Mouse (Mus musculus): ENCODE measurements at regions not wholly inside any gene's neighbourhood (a gene's known extent, or its start where the extent isn't known, plus 50 kb on each side); places are given as distances from the start of the nearest gene placed in this dataset.
"Not testable (repeated sequence)": the region's sequence is repeated elsewhere in the genome, so short reads cannot be mapped to it uniquely, and the experiment has no call there.

DNA sequence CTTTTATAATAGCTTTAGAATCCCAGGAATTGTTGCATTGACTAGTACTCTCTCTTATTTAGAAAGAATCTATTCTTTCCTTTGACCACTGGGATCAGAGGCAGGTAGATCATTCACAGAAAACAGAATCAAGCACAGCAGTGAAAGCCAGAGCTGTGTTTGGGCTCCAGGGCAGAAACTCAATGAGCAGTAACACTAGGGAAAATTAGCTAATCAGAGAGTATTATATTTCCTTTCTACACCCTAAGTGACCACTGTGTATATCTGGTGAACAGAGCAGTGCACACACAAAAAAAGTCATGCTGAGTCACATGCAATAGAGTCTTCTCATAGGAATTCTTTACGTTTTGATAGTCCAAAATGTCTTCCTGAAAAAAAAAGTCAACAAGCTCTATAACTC is 542.5 kb upstream of the Klhl29 start:
- Histone ChIP-seq H3K36me3 (ENCODE audit: control insufficient read depth, insufficient read depth, low read length) (no peaks in the 10 kb centered on the region), H3K27ac (ENCODE audit: low read length) (no peak overlapping the region), H3K4me1 (ENCODE audit: control insufficient read depth, insufficient read depth, low read length) (no peaks in the 10 kb centered on the region), H3K4me3 (ENCODE audit: low read depth, low read length) (no peak overlapping the region), H3K4me2 (ENCODE audit: low read length) (no peak overlapping the region), H3K27me3 (ENCODE audit: control insufficient read depth, insufficient read depth, low read depth, low read length) (no peaks in the 10 kb centered on the region), H3K9ac (ENCODE audit: low read depth, low read length) (no peak overlapping the region), H3K9me3 (replicated peaks; ENCODE audit: control insufficient read depth, low read length, poor library complexity, severe bottlenecking) (no peaks in the 10 kb centered on the region)
- no peak for ATAC-seq
- 69% methylated on average over 1 of the region's 1 CpGs for WGBS

DNA sequence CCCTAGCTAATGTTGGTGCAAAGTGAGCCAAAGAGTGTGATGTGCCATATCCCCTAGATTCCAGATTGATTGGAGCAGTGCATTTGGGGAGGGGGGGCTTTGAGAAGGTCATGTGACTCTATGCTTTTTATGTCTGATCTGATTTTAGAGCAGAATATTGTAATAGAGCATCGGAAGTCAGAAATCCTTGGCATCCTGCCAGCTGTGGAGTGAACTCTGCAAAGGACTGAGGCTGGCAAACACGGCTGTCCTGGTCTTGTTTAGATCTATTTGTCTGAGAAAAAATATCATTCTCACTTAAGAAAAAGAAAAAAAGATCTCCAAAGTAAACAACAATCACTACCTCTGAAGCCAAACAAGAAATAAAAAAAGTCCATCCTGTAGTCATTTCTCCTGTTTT is 530.8 kb upstream of the Klhl29 start:
- no peak for ATAC-seq
- Histone ChIP-seq H3K27me3 (ENCODE audit: control insufficient read depth, insufficient read depth, low read depth, low read length) (no peaks in the 10 kb centered on the region), H3K4me1 (ENCODE audit: control insufficient read depth, insufficient read depth, low read length) (no peaks in the 10 kb centered on the region), H3K36me3 (ENCODE audit: control insufficient read depth, insufficient read depth, low read length) (no peaks in the 10 kb centered on the region), H3K4me3 (ENCODE audit: low read depth, low read length) (no peak overlapping the region), H3K4me2 (ENCODE audit: low read length) (no peak overlapping the region), H3K9ac (ENCODE audit: low read depth, low read length) (no peak overlapping the region), H3K9me3 (replicated peaks; ENCODE audit: control insufficient read depth, low read length, poor library complexity, severe bottlenecking) (no peaks in the 10 kb centered on the region), H3K27ac (ENCODE audit: low read length) (no peak overlapping the region)
- WGBS, result 47% methylated on average over 2 of the region's 2 CpGs

DNA sequence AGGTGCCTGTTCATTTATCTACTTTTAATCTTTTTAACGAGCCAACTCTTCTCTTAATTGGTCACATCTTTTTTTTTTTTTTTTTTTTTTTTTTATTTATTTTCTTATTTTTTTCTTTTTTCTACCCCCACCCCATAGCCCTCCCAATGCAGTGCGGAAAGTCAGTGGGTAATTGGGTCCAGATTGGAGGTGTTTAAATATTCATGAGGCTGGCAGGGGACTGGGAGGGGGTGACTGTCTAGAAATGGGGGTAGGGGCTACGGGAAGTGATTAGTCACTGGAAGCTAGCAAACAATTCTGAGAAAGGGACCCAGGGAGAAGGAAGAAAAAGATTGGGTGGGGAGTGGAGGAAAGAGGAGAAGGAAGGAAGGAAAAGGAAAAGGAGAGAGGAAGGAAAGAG is 516.3 kb upstream of the Klhl29 start:
- not testable (repeated sequence) for H3K36me3 ChIP-seq (ENCODE audit: control insufficient read depth, insufficient read depth, low read length); H3K4me1 ChIP-seq (ENCODE audit: control insufficient read depth, insufficient read depth, low read length); H3K9ac ChIP-seq (ENCODE audit: low read depth, low read length); H3K9me3 ChIP-seq (replicated peaks; ENCODE audit: control insufficient read depth, low read length, poor library complexity, severe bottlenecking); H3K4me2 ChIP-seq (ENCODE audit: low read length); ATAC-seq; H3K4me3 ChIP-seq (ENCODE audit: low read depth, low read length); H3K27ac ChIP-seq (ENCODE audit: low read length); H3K27me3 ChIP-seq (ENCODE audit: control insufficient read depth, insufficient read depth, low read depth, low read length)
- 85% methylated on average over 1 of the region's 3 CpGs for WGBS

DNA sequence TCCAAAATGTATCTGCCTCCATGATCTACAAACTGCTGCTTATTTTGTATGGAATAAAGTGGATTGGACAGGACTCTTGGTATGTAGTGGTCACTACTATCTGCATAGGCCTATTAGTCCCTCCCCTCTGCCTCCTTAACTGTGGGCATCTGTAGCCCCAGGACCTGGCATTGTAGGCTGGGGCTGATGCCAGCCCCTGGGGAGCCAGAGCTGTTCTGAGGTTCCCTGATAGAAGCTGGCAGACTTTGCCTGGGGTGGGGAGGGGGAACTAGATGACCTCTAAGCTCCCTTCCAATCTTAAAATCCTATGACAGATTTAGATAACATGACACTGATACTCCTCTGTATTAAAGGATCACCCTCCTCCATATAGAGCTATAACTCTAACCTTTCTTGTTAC is 491.2 kb upstream of the Klhl29 start:
- no peak for ATAC-seq
- Histone ChIP-seq H3K27me3 (ENCODE audit: control insufficient read depth, insufficient read depth, low read depth, low read length) (no peaks in the 10 kb centered on the region), H3K9me3 (replicated peaks; ENCODE audit: control insufficient read depth, low read length, poor library complexity, severe bottlenecking) (no peaks in the 10 kb centered on the region), H3K27ac (ENCODE audit: low read length) (no peak overlapping the region), H3K9ac (ENCODE audit: low read depth, low read length) (no peak overlapping the region), H3K36me3 (ENCODE audit: control insufficient read depth, insufficient read depth, low read length) (no peaks in the 10 kb centered on the region), H3K4me2 (ENCODE audit: low read length) (no peak overlapping the region), H3K4me1 (ENCODE audit: control insufficient read depth, insufficient read depth, low read length) (no peaks in the 10 kb centered on the region), H3K4me3 (ENCODE audit: low read depth, low read length) (no peak overlapping the region)

DNA sequence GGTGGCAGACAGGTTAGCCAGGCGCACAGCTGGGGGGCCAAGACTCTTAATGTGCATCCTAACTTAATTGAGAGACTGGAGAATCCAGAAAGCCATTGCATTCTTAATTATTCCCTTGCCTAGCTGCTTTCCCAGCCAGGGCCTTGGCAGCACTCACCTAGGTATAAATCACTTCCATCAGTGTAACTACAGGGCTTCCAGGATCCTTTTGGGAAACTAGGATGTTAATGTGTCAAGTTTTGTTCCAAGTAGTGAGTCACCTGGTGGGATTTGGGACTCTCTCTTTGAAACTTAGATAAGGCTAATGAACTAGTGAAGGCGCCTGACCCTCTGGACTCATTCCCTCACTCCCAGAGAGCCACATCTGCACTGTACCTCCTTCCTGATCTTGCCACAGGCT is 484.3 kb upstream of the Klhl29 start:
- H3K4me1 ChIP-seq (ENCODE audit: control insufficient read depth, insufficient read depth, low read length), result no peaks in the 10 kb centered on the region; the same call in 1 of the 2 replicates
- H3K27ac ChIP-seq (ENCODE audit: low read length), result no peak overlapping the region
- no peak for ATAC-seq
- 85% methylated on average over 2 of the region's 2 CpGs for WGBS
- no peaks in the 10 kb centered on the region for H3K9me3 ChIP-seq (replicated peaks; ENCODE audit: control insufficient read depth, low read length, poor library complexity, severe bottlenecking)
- H3K4me3 ChIP-seq (ENCODE audit: low read depth, low read length), result no peak overlapping the region
- H3K27me3 ChIP-seq (ENCODE audit: control insufficient read depth, insufficient read depth, low read depth, low read length), result no peaks in the 10 kb centered on the region
- H3K36me3 ChIP-seq (ENCODE audit: control insufficient read depth, insufficient read depth, low read length), result no peaks in the 10 kb centered on the region
- no peak overlapping the region for H3K9ac ChIP-seq (ENCODE audit: low read depth, low read length)
- no peak overlapping the region for H3K4me2 ChIP-seq (ENCODE audit: low read length)

DNA sequence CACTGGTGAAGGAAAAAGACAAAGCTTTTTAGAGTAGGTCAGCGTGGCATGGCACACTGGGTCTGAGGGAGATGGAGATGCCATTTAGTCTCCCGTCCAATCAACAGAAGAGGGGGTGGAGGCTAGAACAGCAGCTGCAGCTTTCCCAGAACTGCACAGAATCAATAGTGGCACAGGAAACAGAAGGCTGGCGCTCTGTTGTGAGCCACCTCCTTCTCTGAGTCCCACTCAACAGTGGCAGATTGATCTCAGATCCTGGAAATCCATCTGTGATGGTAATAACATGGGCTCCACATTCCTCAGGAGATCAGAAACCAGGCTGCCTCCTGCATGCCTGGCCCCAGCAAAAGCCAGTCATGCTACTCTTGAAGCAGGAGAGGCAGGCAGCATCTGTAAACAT is 480.9 kb upstream of the Klhl29 start:
- 48% methylated on average over 3 of the region's 3 CpGs for whole genome bisulfite sequencing
- H3K27me3 ChIP-seq (ENCODE audit: control insufficient read depth, insufficient read depth, low read depth, low read length), result no peaks in the 10 kb centered on the region
- no peak overlapping the region for H3K27ac ChIP-seq (ENCODE audit: low read length)
- no peaks in the 10 kb centered on the region; the same call in 1 of the 2 replicates for H3K4me1 ChIP-seq (ENCODE audit: control insufficient read depth, insufficient read depth, low read length)
- no peak for ATAC-seq
- H3K4me3 ChIP-seq (ENCODE audit: low read depth, low read length), result no peak overlapping the region
- H3K9me3 ChIP-seq (replicated peaks; ENCODE audit: control insufficient read depth, low read length, poor library complexity, severe bottlenecking), result no peaks in the 10 kb centered on the region
- H3K4me2 ChIP-seq (ENCODE audit: low read length), result no peak overlapping the region
- H3K9ac ChIP-seq (ENCODE audit: low read depth, low read length), result no peak overlapping the region
- H3K36me3 ChIP-seq (ENCODE audit: control insufficient read depth, insufficient read depth, low read length), result no peaks in the 10 kb centered on the region

DNA sequence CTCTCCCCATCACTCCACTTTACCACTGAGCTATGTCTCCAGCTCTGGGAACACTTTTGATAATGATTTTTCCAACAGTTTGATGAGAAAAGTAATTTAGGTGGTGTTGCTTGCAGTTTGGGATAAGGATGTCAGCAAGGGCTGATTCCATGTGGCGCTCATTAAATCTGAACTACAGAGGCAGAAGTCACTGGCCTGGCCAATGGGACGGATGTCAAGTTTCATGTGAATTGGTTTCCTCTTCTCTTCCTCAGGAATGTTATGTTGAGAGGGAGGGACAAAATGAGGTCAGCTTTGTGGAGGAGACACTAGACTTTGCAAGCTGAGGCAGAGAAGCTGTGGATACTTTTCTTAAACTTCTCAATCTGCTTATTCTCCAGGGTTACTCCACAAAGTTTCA is 434.9 kb upstream of the Klhl29 start:
- 91% methylated on average over 2 of the region's 2 CpGs for WGBS
- H3K27me3 ChIP-seq (ENCODE audit: control insufficient read depth, insufficient read depth, low read depth, low read length), result no peaks in the 10 kb centered on the region
- ATAC-seq, result no peak

DNA sequence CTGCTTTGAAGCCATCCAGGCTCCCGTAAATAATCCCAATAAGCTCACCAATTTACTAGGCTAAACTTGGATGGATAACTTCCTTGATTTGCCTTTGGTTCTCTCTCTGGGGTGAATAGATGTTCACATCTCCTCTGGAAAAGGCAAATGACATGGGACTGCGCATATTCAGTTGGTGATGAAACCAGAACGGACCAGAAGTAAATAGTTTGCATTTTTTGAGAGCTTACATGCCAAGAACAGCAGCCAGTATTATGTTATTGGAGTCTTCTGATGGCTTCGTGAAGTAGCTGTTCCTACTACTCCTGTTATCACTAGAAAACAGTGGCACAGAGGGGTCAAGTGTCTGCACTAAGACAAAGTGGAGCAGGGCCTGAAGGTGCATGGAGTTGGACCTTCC is 434.5 kb upstream of the Klhl29 start:
- WGBS, result 72% methylated on average over 4 of the region's 4 CpGs
- H3K36me3 ChIP-seq (ENCODE audit: control insufficient read depth, insufficient read depth, low read length), result no peaks in the 10 kb centered on the region
- no peak overlapping the region for H3K4me3 ChIP-seq (ENCODE audit: low read depth, low read length)
- H3K27me3 ChIP-seq (ENCODE audit: control insufficient read depth, insufficient read depth, low read depth, low read length), result no peaks in the 10 kb centered on the region
- ATAC-seq, result no peak
- H3K9me3 ChIP-seq (replicated peaks; ENCODE audit: control insufficient read depth, low read length, poor library complexity, severe bottlenecking), result no peaks in the 10 kb centered on the region
- no peak overlapping the region for H3K4me2 ChIP-seq (ENCODE audit: low read length)
- no peak overlapping the region for H3K9ac ChIP-seq (ENCODE audit: low read depth, low read length)
- peaks cover 7% of the 10 kb centered on the region for H3K4me1 ChIP-seq (ENCODE audit: control insufficient read depth, insufficient read depth, low read length)
- H3K27ac ChIP-seq (ENCODE audit: low read length), result no peak overlapping the region

More for the DNA sequence above, 434.9 kb upstream of the Klhl29 start:
- no peak overlapping the region for H3K4me3 ChIP-seq (ENCODE audit: low read depth, low read length)
- no peak overlapping the region for H3K9ac ChIP-seq (ENCODE audit: low read depth, low read length)
- no peak overlapping the region for H3K4me2 ChIP-seq (ENCODE audit: low read length)
- no peaks in the 10 kb centered on the region for H3K36me3 ChIP-seq (ENCODE audit: control insufficient read depth, insufficient read depth, low read length)
- H3K4me1 ChIP-seq (ENCODE audit: control insufficient read depth, insufficient read depth, low read length), result peaks cover 7% of the 10 kb centered on the region
- no peak overlapping the region for H3K27ac ChIP-seq (ENCODE audit: low read length)
- H3K9me3 ChIP-seq (replicated peaks; ENCODE audit: control insufficient read depth, low read length, poor library complexity, severe bottlenecking), result no peaks in the 10 kb centered on the region

DNA sequence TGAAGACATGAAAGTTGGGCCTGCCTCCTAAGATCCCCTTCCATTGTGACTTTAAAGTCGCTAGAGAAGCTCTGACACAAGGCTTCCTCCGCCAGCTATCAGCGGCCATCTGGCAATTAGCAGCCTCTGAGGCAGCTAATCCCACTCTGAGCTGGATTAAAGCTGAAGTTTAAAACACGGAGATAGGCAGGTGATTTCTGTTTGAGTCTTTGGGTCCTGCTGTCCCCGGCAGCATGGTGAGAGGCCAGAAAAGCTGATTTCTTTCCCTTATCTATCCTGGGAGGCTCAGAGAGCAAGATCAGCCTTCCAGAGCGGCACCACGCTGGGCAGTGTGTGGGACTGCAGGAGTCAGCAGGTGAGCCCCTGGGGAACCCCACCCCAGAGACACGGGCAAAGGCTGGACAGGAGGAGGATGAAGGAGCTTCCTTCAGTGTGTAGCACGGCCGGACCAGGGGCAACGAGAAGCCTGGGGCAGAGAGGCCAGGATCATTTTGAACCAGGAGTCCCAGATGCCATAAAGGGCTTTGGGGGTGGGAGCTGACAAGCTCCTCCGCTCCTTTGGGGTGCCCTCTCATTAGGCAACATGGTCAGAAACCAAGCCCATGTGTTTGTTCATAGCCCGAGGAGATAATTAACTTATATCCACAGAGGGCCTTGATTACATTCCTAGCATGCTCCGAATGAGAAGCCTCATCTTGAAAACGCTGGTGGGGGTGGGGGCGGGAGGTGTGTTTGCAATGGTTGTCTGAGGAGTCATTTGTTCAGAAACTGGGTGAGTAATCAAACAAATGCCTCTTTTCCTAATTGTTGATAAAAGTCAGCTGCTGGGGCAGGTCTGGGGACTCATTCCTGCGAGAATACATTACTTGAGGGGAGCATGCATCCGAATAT is 432.8 kb upstream of the Klhl29 start:
- H3K4me1 ChIP-seq (ENCODE audit: control insufficient read depth, insufficient read depth, low read length), result peaks cover 7% of the 10 kb centered on the region
- no peaks in the 10 kb centered on the region for H3K9me3 ChIP-seq (replicated peaks; ENCODE audit: control insufficient read depth, low read length, poor library complexity, severe bottlenecking)
- ATAC-seq, result peak; percentile 42; the same call in 1 of the 2 replicates
- H3K27ac ChIP-seq (ENCODE audit: low read length), result no peak overlapping the region
- no peak overlapping the region for H3K4me2 ChIP-seq (ENCODE audit: low read length)
- no peak overlapping the region for H3K4me3 ChIP-seq (ENCODE audit: low read depth, low read length)
- no peaks in the 10 kb centered on the region for H3K36me3 ChIP-seq (ENCODE audit: control insufficient read depth, insufficient read depth, low read length)
- H3K27me3 ChIP-seq (ENCODE audit: control insufficient read depth, insufficient read depth, low read depth, low read length), result no peaks in the 10 kb centered on the region
- WGBS, result 22% methylated on average over 18 of the region's 18 CpGs
- H3K9ac ChIP-seq (ENCODE audit: low read depth, low read length), result 0 out of 2 replicates have a peak overlapping the region, but pooled peaks have one; percentile 3
